Mouse (Mus musculus) cortical plate, adult 2 months (tissue): Measurements from ENCODE around the gene Frmd4a.

Experiments
- CTCF ChIP-seq: fragments of 200-500 bp; IDR thresholded peaks from 2 replicates; pipeline ENCODE4 v1.5.1; 2011; ENCODE audit warnings: mild to moderate bottlenecking, control low read depth, low read length; ENCODE audit not compliant: insufficient read depth; ENCODE audit errors: extremely low read depth
- POLR2A ChIP-seq: fragments of 200-500 bp; IDR thresholded peaks from 2 replicates; pipeline ENCODE4 v1.6.1; 2011; ENCODE audit warnings: mild to moderate bottlenecking, low read length, control low read depth; ENCODE audit not compliant: insufficient read depth; ENCODE audit errors: extremely low read depth

DNA sequence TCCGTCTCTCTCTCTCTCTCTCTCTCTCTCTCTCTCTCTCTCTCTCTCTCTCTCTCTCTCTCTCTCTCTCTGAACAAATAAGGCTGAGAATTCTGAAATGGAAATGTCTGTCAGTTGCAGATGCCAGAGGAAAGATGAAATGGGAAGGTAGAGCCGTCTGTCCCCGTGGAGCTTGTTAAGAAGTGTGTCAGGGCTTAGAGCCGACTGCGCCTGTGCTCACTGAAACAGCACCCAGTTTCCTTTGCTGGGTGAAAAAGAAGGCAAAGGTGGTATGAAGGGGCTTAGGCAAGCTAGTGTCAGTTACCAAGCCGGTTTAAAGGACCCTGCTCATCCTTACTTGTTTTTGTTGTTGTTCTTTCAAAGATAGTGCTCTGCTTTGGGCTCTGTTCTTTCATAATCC is 283.7 kb downstream of the Frmd4a start:
- TF ChIP-seq POLR2A (no peak), CTCF (no peak)
